Mouse (Mus musculus): Measurements from ENCODE around the gene Gpr132. TPM values are rescaled to one million over a fixed set of nuclear protein-coding genes. Genes with fewer than 3 reads are reported as not detected.

Gpr132 gene
- total and polyA plus RNA-seq, 3 experiments: 24.4 to 62.1 (median 44.7) TPM

GRCm38 (mm10) chr12:112911701-112912100 is 43.7 kb upstream of the Gpr132 start:
- Histone ChIP-seq H3K4me1 (ENCODE audit: control insufficient read depth in 1 of 2, insufficient read depth in 2 of 2) (peaks cover under 1 to 4% of the 10 kb centered on the region in 2 experiments; a peak in 1 of 4 replicates), H3K36me3 (replicated peaks in 1 of 2; ENCODE audit: control insufficient read depth in 1 of 2, insufficient read depth in 1 of 2, low read length in 1 of 2) (peaks cover 0 to 2% of the 10 kb centered on the region in 2 experiments), H3K9ac (ENCODE audit: insufficient read depth, low read depth) (no peak overlapping the region), H3K4me2 (ENCODE audit: insufficient read depth, low read depth, poor library complexity, severe bottlenecking) (no peak overlapping the region), H3K27ac (ENCODE audit: insufficient read depth, low read depth) (no peak overlapping the region), H3K27me3 (replicated peaks) (peaks cover 3% of the 10 kb centered on the region), H3K79me2 (replicated peaks; ENCODE audit: control insufficient read depth, extremely low read depth, insufficient read depth, poor library complexity, severe bottlenecking) (no peaks in the 10 kb centered on the region), H3K9me3 (replicated peaks; ENCODE audit: low read length) (no peaks in the 10 kb centered on the region), H3K4me3 (replicated peaks in 1 of 3; ENCODE audit: low read depth in 2 of 3, low read length in 2 of 3, poor library complexity in 1 of 3) (no peak overlapping the region)
- TF ChIP-seq ETS1 (conservative IDR thresholded peaks at IDR 0.05; ENCODE audit: low read depth, low read length) (no peak), BHLHE40 (IDR thresholded peaks at IDR 0.05; ENCODE audit: low read depth, low read length) (no peak)
- no peak for DNase-seq (ENCODE audit: extremely low read depth)
- dilution Hi-C loops (cut with MboI; ENCODE audit: extremely low pct_ligation_motif_present, extremely low pct_unique_long_range_greater_than_20kb, low sequenced_read_pairs): no loop called here
- in situ Hi-C loops (cut with MboI; ENCODE audit: low pct_ligation_motif_present, low pct_unique_long_range_greater_than_20kb, low sequenced_read_pairs): no loop called here

DNA sequence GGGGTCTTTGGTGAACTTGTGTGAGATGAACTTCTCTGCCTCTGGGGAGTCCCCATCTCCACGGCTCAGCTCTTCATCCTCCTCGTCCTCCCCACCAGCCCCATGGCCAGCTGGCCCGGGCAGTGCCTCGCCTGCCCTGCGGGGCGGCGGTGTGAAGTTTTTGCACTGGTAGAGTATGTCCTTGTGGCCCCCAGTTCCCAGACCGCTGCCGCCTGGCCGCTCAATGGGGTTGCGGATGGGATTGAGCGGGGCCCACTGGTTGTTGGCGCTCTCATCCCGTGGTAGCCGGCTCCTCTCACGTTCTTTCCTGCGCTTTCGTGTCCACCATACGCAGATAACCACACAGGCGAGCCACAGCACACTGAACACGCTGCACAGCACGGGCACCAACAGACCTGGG is 41.0 kb upstream of the Gpr132 start:
- in situ Hi-C loops (cut with MboI; ENCODE audit: low pct_ligation_motif_present, low pct_unique_long_range_greater_than_20kb, low sequenced_read_pairs): no loop called here
- no peak for DNase-seq (ENCODE audit: extremely low read depth)
- Histone ChIP-seq H3K9ac (ENCODE audit: insufficient read depth, low read depth) (no peak overlapping the region), H3K4me1 (ENCODE audit: control insufficient read depth in 1 of 2, insufficient read depth in 2 of 2) (no peaks in the 10 kb centered on the region), H3K4me2 (ENCODE audit: insufficient read depth, low read depth, poor library complexity, severe bottlenecking) (no peak overlapping the region), H3K79me2 (replicated peaks; ENCODE audit: control insufficient read depth, extremely low read depth, insufficient read depth, poor library complexity, severe bottlenecking) (no peaks in the 10 kb centered on the region), H3K36me3 (replicated peaks in 1 of 2; ENCODE audit: control insufficient read depth in 1 of 2, insufficient read depth in 1 of 2, low read length in 1 of 2) (peaks cover 0 to 2% of the 10 kb centered on the region in 2 experiments), H3K27me3 (replicated peaks) (peaks cover 7% of the 10 kb centered on the region), H3K27ac (ENCODE audit: insufficient read depth, low read depth) (no peak overlapping the region), H3K9me3 (replicated peaks; ENCODE audit: low read length) (no peaks in the 10 kb centered on the region), H3K4me3 (replicated peaks in 1 of 3; ENCODE audit: low read depth in 2 of 3, low read length in 2 of 3, poor library complexity in 1 of 3) (no peak overlapping the region)
- dilution Hi-C loops (cut with MboI; ENCODE audit: extremely low pct_ligation_motif_present, extremely low pct_unique_long_range_greater_than_20kb, low sequenced_read_pairs): no loop called here
- TF ChIP-seq MEF2A (IDR thresholded peaks at IDR 0.05; ENCODE audit: borderline replicate concordance, low read depth, low read length) (no peak), CTCF (conservative IDR thresholded peaks at IDR 0.05 in 1 of 2, IDR thresholded peaks at IDR 0.05 in 1 of 2; ENCODE audit: low read depth in 2 of 2, low read length in 2 of 2) (no peak), ZC3H11A (IDR thresholded peaks at IDR 0.05; ENCODE audit: low read depth, low read length) (no peak)

GRCm38 (mm10) chr12:112905001-112905400 is 37.0 kb upstream of the Gpr132 start:
- Histone ChIP-seq H3K9ac (ENCODE audit: insufficient read depth, low read depth) (no peak overlapping the region), H3K4me1 (ENCODE audit: control insufficient read depth in 1 of 2, insufficient read depth in 2 of 2) (no peaks in the 10 kb centered on the region), H3K9me3 (replicated peaks; ENCODE audit: low read length) (no peaks in the 10 kb centered on the region), H3K79me2 (replicated peaks; ENCODE audit: control insufficient read depth, extremely low read depth, insufficient read depth, poor library complexity, severe bottlenecking) (no peaks in the 10 kb centered on the region), H3K27me3 (replicated peaks) (peaks cover 26% of the 10 kb centered on the region), H3K27ac (ENCODE audit: insufficient read depth, low read depth) (no peak overlapping the region), H3K4me2 (ENCODE audit: insufficient read depth, low read depth, poor library complexity, severe bottlenecking) (no peak overlapping the region), H3K36me3 (replicated peaks in 1 of 2; ENCODE audit: control insufficient read depth in 1 of 2, insufficient read depth in 1 of 2, low read length in 1 of 2) (no peaks in the 10 kb centered on the region), H3K4me3 (replicated peaks in 1 of 3; ENCODE audit: low read depth in 2 of 3, low read length in 2 of 3, poor library complexity in 1 of 3) (no peak overlapping the region)
- dilution Hi-C loops (cut with MboI; ENCODE audit: extremely low pct_ligation_motif_present, extremely low pct_unique_long_range_greater_than_20kb, low sequenced_read_pairs): no loop called here
- in situ Hi-C loops (cut with MboI; ENCODE audit: low pct_ligation_motif_present, low pct_unique_long_range_greater_than_20kb, low sequenced_read_pairs): no loop called here
- DNase-seq (ENCODE audit: extremely low read depth): no peak
- TF ChIP-seq MEF2A (IDR thresholded peaks at IDR 0.05; ENCODE audit: borderline replicate concordance, low read depth, low read length): no peak

DNA sequence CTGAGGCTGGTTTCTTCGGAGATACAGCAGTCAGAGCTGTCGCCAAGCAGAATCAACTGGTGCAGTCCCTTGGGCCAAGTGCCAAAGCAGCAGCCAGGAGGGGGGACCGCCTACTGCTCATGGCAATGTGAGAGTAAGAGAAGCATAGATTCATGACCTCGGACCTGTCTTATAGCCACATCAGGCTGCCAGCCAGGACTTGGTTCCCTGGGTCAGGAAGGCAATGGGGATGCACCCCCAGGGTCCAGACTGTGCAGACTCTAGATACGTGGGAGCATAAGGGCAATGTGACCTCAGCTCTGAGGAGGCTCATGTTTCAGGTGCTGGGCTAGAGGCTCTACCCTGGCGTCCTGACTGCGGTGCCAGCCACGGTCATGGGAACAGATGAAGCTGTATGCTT is 35.9 kb upstream of the Gpr132 start:
- no peaks in the 10 kb centered on the region for H3K4me1 ChIP-seq (ENCODE audit: control insufficient read depth in 1 of 2, insufficient read depth in 2 of 2)
- DNase-seq (ENCODE audit: extremely low read depth): no peak
- H3K27me3 ChIP-seq (replicated peaks): peaks cover 25% of the 10 kb centered on the region
- dilution Hi-C loops (cut with MboI; ENCODE audit: extremely low pct_ligation_motif_present, extremely low pct_unique_long_range_greater_than_20kb, low sequenced_read_pairs): no loop called here
- H3K36me3 ChIP-seq (replicated peaks in 1 of 2; ENCODE audit: control insufficient read depth in 1 of 2, insufficient read depth in 1 of 2, low read length in 1 of 2): no peaks in the 10 kb centered on the region
- no peak overlapping the region for H3K9ac ChIP-seq (ENCODE audit: insufficient read depth, low read depth)
- no peaks in the 10 kb centered on the region for H3K9me3 ChIP-seq (replicated peaks; ENCODE audit: low read length)
- no peak overlapping the region for H3K27ac ChIP-seq (ENCODE audit: insufficient read depth, low read depth)
- H3K4me3 ChIP-seq (replicated peaks in 1 of 3; ENCODE audit: low read depth in 2 of 3, low read length in 2 of 3, poor library complexity in 1 of 3): no peak overlapping the region
- no peak overlapping the region for H3K4me2 ChIP-seq (ENCODE audit: insufficient read depth, low read depth, poor library complexity, severe bottlenecking)
- in situ Hi-C loops (cut with MboI; ENCODE audit: low pct_ligation_motif_present, low pct_unique_long_range_greater_than_20kb, low sequenced_read_pairs): no loop called here
- no peaks in the 10 kb centered on the region for H3K79me2 ChIP-seq (replicated peaks; ENCODE audit: control insufficient read depth, extremely low read depth, insufficient read depth, poor library complexity, severe bottlenecking)
- TF ChIP-seq ZKSCAN1 (IDR thresholded peaks at IDR 0.05; ENCODE audit: borderline replicate concordance, low read depth, low read length) (no peak), USF1 (IDR thresholded peaks at IDR 0.05; ENCODE audit: low read depth, low read length) (no peak), KAT2A (IDR thresholded peaks at IDR 0.05; ENCODE audit: insufficient replicate concordance, low read length) (no peak), MEF2A (IDR thresholded peaks at IDR 0.05; ENCODE audit: borderline replicate concordance, low read depth, low read length) (no peak), MXI1 (IDR thresholded peaks at IDR 0.05; ENCODE audit: low read depth, low read length) (no peak), SIN3A (IDR thresholded peaks at IDR 0.05; ENCODE audit: low read length) (no peak), POLR2A (IDR thresholded peaks at IDR 0.05; ENCODE audit: low read depth, low read length) (no peak), MAX (IDR thresholded peaks at IDR 0.05; ENCODE audit: low read length) (no peak), ZMIZ1 (IDR thresholded peaks at IDR 0.05; ENCODE audit: low read depth, low read length) (no peak), ETS1 (conservative IDR thresholded peaks at IDR 0.05; ENCODE audit: low read depth, low read length) (no peak), ELF1 (IDR thresholded peaks at IDR 0.05; ENCODE audit: low read depth, low read length) (no peak), RAD21 (IDR thresholded peaks at IDR 0.05; ENCODE audit: low read depth, low read length) (no peak), CTCF (conservative IDR thresholded peaks at IDR 0.05 in 1 of 2, IDR thresholded peaks at IDR 0.05 in 1 of 2; ENCODE audit: low read depth in 2 of 2, low read length in 2 of 2) (no peak), JUND (conservative IDR thresholded peaks at IDR 0.05; ENCODE audit: low read depth, low read length) (no peak), UBTF (IDR thresholded peaks at IDR 0.05; ENCODE audit: low read depth, low read length) (no peak), PAX5 (IDR thresholded peaks at IDR 0.05; ENCODE audit: low read length) (no peak), CHD2 (IDR thresholded peaks at IDR 0.05; ENCODE audit: low read length) (no peak), IRF4 (IDR thresholded peaks at IDR 0.05; ENCODE audit: low read depth, low read length) (no peak)
